Mouse (Mus musculus): ENCODE data around the gene Nfix. TPM values are rescaled to one million over a fixed set of nuclear protein-coding genes. Genes with fewer than 3 reads are reported as not detected.

Gene Nfix
- polyA plus RNA-seq, 1 experiment, result 46.8 TPM

DNA sequence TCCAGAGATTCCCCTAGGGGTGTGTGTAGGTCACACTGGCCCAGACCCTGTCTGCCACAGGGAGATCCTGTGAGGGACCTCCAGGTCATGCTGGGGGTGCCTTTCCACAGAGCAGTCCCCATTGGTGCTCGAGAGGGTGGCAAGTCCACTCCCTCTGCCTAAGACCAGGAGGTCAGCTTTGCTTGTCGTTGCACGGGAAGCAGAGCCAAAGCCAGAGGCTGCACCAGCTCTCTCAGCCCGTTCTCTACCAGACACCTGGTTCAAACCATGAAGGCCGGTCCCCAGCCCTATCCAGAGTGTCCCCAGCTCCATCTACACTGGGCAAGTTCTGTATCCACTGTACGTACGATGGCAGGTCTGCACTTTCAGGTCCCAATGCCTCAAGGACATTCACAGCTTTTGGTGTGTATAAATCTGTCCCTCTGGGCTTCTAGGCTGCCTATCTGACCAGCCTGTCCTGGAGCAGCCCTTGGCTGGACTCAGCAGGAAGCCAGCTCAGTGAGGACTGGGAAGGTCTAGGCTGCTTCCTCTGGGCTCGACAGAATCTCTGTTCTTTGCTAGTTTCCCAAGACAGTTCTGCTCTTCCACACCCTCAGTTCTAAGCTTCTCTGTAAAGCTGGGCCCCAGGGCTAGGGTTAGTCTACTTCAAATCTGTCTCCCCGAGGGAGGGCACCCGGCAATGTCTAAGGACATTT, 74.8 kb downstream of the Nfix start:
- TF ChIP-seq POLR2A (IDR thresholded peaks at IDR 0.05; ENCODE audit: borderline replicate concordance, extremely low read depth, insufficient read depth, insufficient read length, poor library complexity, severe bottlenecking) (no peak), CTCF (IDR thresholded peaks at IDR 0.05; ENCODE audit: borderline replicate concordance, extremely low read depth, insufficient read depth, insufficient read length) (no peak)

DNA sequence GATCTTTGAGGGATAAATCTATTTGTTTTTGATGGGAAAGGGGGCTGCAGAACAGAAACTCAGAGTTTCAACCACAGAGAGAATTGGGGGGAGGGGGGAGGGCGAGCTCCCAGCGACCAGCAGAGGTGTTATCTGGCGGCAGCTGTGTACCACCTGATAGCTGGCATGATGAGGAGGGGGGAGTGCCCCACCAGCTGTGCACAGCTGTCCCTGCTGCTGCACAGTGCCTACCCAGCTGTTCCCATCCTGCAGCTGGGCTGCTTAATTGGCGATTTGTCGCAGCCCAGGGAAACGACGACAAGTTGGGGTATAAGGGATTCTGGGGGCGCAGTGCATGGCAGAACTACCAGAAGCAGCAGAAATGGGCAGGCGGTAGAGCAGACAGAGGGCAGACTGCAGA, 75.5 kb downstream of the Nfix start:
- DNase-seq (ENCODE audit: low read depth), result no peak
- no peak for TF ChIP-seq POLR2A (IDR thresholded peaks at IDR 0.05; ENCODE audit: borderline replicate concordance, extremely low read depth, insufficient read depth, insufficient read length, poor library complexity, severe bottlenecking)
- TF ChIP-seq CTCF (IDR thresholded peaks at IDR 0.05; ENCODE audit: borderline replicate concordance, extremely low read depth, insufficient read depth, insufficient read length), result no peak

More for the DNA sequence above, 74.8 kb downstream of the Nfix start:
- no peak for DNase-seq (ENCODE audit: low read depth)

- DNase-seq (ENCODE audit: low read depth), result no peak
- TF ChIP-seq POLR2A (IDR thresholded peaks at IDR 0.05; ENCODE audit: borderline replicate concordance, extremely low read depth, insufficient read depth, insufficient read length, poor library complexity, severe bottlenecking), result no peak
- no peak for TF ChIP-seq CTCF (IDR thresholded peaks at IDR 0.05; ENCODE audit: borderline replicate concordance, extremely low read depth, insufficient read depth, insufficient read length)
These were observed 76.6 kb downstream of the Nfix start for GRCm38 (mm10) chr8:84723571-84723900.

DNA sequence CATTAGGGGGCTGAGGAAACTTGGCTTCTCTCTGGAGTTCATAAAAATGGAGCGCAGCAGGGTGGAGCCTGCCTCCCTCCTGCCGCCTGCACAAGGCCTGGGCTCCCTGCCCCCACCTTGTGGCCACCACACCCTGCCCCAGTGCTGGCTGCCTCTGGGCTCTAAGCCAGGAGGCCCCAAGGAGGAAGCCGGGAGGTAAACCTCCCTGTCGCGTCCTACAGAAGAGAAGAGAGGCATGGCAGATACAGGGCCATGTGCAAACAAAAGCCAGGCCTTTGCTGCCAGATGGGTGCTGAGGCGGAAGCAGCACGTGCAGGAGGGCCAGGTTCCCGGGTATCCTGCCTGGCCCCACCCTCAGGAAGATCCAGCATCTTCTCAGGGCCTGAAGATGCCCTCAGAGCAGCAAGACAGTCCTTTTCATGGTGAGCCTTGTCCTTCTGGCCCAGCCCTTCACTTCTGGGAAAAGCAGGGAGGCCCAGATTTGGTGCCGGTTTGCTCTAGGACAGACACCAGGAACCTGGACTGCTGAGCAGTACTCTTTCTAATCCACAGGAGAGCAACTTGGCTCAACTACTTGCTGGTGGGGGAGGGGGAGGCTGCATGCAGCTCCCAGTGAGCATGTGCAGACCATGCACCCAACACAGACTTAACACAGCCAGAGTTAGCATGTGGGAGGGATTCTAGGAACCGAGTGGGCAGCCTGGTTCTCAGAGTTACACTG, 77.1 kb downstream of the Nfix start, which contains the start of gene G430095P16Rik:
G430095P16Rik (plus strand) TSS at position 158 of the 721 bp plus-strand sequence.
- DNase-seq (ENCODE audit: low read depth), result peak; percentile 95
- TF ChIP-seq CTCF (IDR thresholded peaks at IDR 0.05; ENCODE audit: borderline replicate concordance, extremely low read depth, insufficient read depth, insufficient read length) (no peak), POLR2A (IDR thresholded peaks at IDR 0.05; ENCODE audit: borderline replicate concordance, extremely low read depth, insufficient read depth, insufficient read length, poor library complexity, severe bottlenecking) (no peak)

GRCm38 (mm10) chr8:84722530-84722849, 77.7 kb downstream of the Nfix start:
- no peak for DNase-seq (ENCODE audit: low read depth)
- TF ChIP-seq CTCF (IDR thresholded peaks at IDR 0.05; ENCODE audit: borderline replicate concordance, extremely low read depth, insufficient read depth, insufficient read length), result no peak
- TF ChIP-seq POLR2A (IDR thresholded peaks at IDR 0.05; ENCODE audit: borderline replicate concordance, extremely low read depth, insufficient read depth, insufficient read length, poor library complexity, severe bottlenecking), result no peak

DNA sequence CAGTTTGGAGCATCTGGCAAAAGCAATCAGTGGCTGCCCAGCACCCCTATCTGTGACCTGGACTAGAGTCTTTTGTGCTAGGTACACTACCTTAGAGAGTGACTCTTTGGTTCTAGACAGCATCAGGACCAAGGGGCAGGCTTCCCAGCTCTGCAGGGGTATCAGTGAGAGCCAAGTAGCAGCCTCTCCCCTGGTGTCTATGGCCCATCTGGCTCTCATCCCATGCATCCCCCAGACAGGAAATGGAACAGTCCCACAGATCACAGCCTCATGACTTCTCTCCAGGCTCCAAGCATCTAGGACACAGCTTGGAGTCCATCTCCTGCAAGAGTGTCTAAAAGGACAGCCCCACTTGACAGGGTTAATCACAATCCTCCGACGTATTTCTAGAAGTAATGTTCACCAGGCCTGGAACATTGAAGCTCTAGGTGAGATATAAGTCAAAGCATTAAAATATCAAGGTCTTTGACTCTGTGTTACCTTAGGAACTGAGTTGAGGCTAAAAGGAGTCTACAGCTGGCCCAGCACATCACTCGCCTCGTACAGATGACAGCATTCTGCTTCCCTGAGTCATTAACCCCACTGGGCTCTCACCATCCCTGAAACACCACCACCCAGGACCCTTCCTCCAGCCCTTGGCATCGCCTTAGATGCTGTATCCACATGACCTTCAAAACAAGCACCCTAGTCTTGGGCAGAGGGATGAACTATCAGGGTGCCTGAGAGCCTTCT, 81.0 kb downstream of the Nfix start:
- no peak for DNase-seq (ENCODE audit: low read depth)
- TF ChIP-seq CTCF (IDR thresholded peaks at IDR 0.05; ENCODE audit: borderline replicate concordance, extremely low read depth, insufficient read depth, insufficient read length), result no peak
- TF ChIP-seq POLR2A (IDR thresholded peaks at IDR 0.05; ENCODE audit: borderline replicate concordance, extremely low read depth, insufficient read depth, insufficient read length, poor library complexity, severe bottlenecking), result no peak

DNA sequence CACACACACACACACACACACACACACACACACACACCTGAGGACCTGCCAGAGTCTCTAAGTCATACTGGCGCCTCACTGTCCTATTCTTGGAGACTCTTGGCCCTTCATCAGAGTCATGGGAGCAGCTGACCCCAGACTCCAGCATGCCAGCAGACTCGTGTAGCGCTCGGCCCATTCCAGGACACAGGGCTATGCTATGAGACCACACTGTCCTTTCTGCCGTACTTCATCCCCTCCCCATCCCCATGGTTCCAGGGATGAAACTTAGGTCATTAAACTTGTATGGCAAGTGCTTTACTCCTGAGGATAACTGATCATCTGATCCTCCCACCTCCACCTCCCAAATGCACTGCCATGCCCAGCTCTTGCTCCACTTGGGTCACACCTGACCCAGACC, 81.7 kb downstream of the Nfix start:
- TF ChIP-seq CTCF (IDR thresholded peaks at IDR 0.05; ENCODE audit: borderline replicate concordance, extremely low read depth, insufficient read depth, insufficient read length), result no peak
- no peak for TF ChIP-seq POLR2A (IDR thresholded peaks at IDR 0.05; ENCODE audit: borderline replicate concordance, extremely low read depth, insufficient read depth, insufficient read length, poor library complexity, severe bottlenecking)
- DNase-seq (ENCODE audit: low read depth), result no peak

DNA sequence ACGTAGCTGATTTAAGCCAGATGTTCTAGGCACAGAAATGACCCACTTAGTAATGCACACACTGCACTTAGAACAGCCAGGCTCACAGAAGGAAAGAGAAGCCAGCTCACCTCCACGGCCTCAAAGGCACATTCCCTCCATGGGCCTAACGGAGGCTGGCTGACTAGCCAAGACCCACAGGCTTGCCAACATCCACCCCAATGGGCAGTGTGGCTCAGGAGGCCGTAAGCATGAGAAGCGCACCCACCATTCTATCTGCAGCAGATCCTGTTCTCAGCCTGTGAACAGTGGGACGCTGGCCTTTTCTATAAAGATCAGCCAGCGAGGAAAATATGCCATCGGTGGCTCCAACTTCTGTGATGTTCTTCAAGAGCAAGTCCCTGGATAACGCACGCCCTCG, 83.4 kb downstream of the Nfix start:
- TF ChIP-seq CTCF (IDR thresholded peaks at IDR 0.05; ENCODE audit: borderline replicate concordance, extremely low read depth, insufficient read depth, insufficient read length), result no peak
- no peak for TF ChIP-seq POLR2A (IDR thresholded peaks at IDR 0.05; ENCODE audit: borderline replicate concordance, extremely low read depth, insufficient read depth, insufficient read length, poor library complexity, severe bottlenecking)
- DNase-seq (ENCODE audit: low read depth), result no peak

GRCm38 (mm10) chr8:84715893-84716468, 84.2 kb downstream of the Nfix start:
- TF ChIP-seq CTCF (IDR thresholded peaks at IDR 0.05; ENCODE audit: borderline replicate concordance, extremely low read depth, insufficient read depth, insufficient read length) (no peak), POLR2A (IDR thresholded peaks at IDR 0.05; ENCODE audit: borderline replicate concordance, extremely low read depth, insufficient read depth, insufficient read length, poor library complexity, severe bottlenecking) (no peak)
- peak; percentile 64 for DNase-seq (ENCODE audit: low read depth)

GRCm38 (mm10) chr8:84714161-84714560, 86.0 kb downstream of the Nfix start:
- peak; percentile 64 for DNase-seq (ENCODE audit: low read depth)
- TF ChIP-seq CTCF (IDR thresholded peaks at IDR 0.05; ENCODE audit: borderline replicate concordance, extremely low read depth, insufficient read depth, insufficient read length) (no peak), POLR2A (IDR thresholded peaks at IDR 0.05; ENCODE audit: borderline replicate concordance, extremely low read depth, insufficient read depth, insufficient read length, poor library complexity, severe bottlenecking) (no peak)

GRCm38 (mm10) chr8:84713381-84713780, 86.8 kb downstream of the Nfix start:
- no peak for TF ChIP-seq POLR2A (IDR thresholded peaks at IDR 0.05; ENCODE audit: borderline replicate concordance, extremely low read depth, insufficient read depth, insufficient read length, poor library complexity, severe bottlenecking)
- TF ChIP-seq CTCF (IDR thresholded peaks at IDR 0.05; ENCODE audit: borderline replicate concordance, extremely low read depth, insufficient read depth, insufficient read length), result no peak
- peak; percentile 68 for DNase-seq (ENCODE audit: low read depth)

Data from brain, embryonic 14.5 days (tissue).